Mouse (Mus musculus) ES-E14 (cell line): ENCODE data around the gene Ugt1a1.

Source experiments
- HCFC1 ChIP-seq: IDR thresholded peaks from 2 replicates; pipeline ENCODE4 v1.6.1; 2012; ENCODE audit warnings: low read length, inconsistent platforms, borderline replicate concordance; ENCODE audit not compliant: insufficient read depth
- ZNF384 ChIP-seq: IDR thresholded peaks from 2 replicates; pipeline ENCODE4 v1.6.1; 2012; ENCODE audit warnings: low read depth, low read length, inconsistent platforms

DNA sequence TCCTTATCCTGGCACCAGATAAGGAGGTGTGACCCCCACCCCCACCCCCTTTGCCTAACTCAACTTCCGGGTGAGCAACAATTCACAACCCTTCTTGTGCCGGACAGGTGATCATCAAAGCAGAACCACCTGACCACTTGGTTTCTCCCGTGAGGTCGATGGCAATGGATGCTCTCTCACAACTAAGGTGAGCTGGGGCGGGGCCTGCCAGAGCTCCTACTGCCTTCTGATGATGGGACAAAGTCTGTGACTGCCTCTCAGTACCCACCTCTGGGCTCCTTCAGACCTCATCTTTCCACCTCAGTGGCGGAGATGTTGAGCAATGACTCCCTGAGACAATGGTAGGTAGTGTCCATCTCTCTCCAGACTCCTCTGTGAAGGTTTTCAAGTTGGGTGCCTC is 34.1 kb downstream of the Ugt1a1 start:
- TF ChIP-seq HCFC1: no peak
- TF ChIP-seq ZNF384: no peak
